Mouse (Mus musculus) limb, embryonic 15.5 days (tissue): ENCODE measurements around the gene Cycs. TPM values are rescaled to one million over a fixed set of nuclear protein-coding genes. Genes with fewer than 3 reads are reported as not detected.

Source experiments
- ATAC-seq: fragments of 200-750 bp; cut with Nextera tagmentation; 2 replicates; pipeline ENCODE4 v1.8.0; 2017; ENCODE audit warnings: low read depth, moderate TSS enrichment; ENCODE audit not compliant: insufficient number of reproducible peaks, low FRiP score, low TSS enrichment
- H3K27ac ChIP-seq: fragments of 300-500 bp; sonication (generic); 2 replicates; pipeline ENCODE4 v1.5.1; 2015; ENCODE audit warnings: moderate library complexity, mild to moderate bottlenecking, inconsistent platforms
- H3K27me3 ChIP-seq: fragments of 300-500 bp; sonication (generic); 2 replicates; pipeline ENCODE4 v1.6.1; 2015; ENCODE audit warnings: inconsistent platforms
- H3K36me3 ChIP-seq: fragments of 300-500 bp; sonication (generic); 2 replicates; pipeline ENCODE4 v1.6.1; 2015; ENCODE audit warnings: inconsistent platforms
- H3K4me1 ChIP-seq: fragments of 300-500 bp; sonication (generic); 2 replicates; pipeline ENCODE4 v1.6.1; 2015; ENCODE audit warnings: inconsistent platforms
- H3K4me2 ChIP-seq: fragments of 300-500 bp; sonication (generic); 2 replicates; pipeline ENCODE4 v1.6.1; 2015; ENCODE audit warnings: mild to moderate bottlenecking, inconsistent platforms
- H3K4me3 ChIP-seq: fragments of 300-500 bp; sonication (generic); 2 replicates; pipeline ENCODE4 v1.5.1; 2015; ENCODE audit warnings: mild to moderate bottlenecking, inconsistent platforms
- H3K9ac ChIP-seq: fragments of 300-500 bp; sonication (generic); 2 replicates; pipeline ENCODE4 v1.6.1; 2015; ENCODE audit warnings: inconsistent platforms
- H3K9me3 ChIP-seq: fragments of 300-500 bp; sonication (generic); 2 replicates; pipeline ENCODE4 v1.6.1; 2016; ENCODE audit warnings: inconsistent platforms
- WGBS: fragments of 180-500 bp; shearing (Covaris S2); methylation state at CpG from one replicate; pipeline ENCODE4 v1.1.7; 2015; 5-methylcytosine and 5-hydroxymethylcytosine counted together
- microRNA-seq: library from miRNA; unstranded; fragments of <30 nt; microRNA quantifications from one replicate; pipeline ENCODE4, GENCODE M21; 2016
- polyA plus RNA-seq: library from polyadenylated mRNA; unstranded; fragments of >200 nt; fragmentation: Nextera tagmentation; extraction: Ambion mirVana; gene quantifications from 2 replicates; pipeline ENCODE4 v1.2.1, GENCODE M21; 2015

The Cycs gene
- polyA plus RNA-seq, 1 experiment from 2014 or later: 51.4 TPM

DNA sequence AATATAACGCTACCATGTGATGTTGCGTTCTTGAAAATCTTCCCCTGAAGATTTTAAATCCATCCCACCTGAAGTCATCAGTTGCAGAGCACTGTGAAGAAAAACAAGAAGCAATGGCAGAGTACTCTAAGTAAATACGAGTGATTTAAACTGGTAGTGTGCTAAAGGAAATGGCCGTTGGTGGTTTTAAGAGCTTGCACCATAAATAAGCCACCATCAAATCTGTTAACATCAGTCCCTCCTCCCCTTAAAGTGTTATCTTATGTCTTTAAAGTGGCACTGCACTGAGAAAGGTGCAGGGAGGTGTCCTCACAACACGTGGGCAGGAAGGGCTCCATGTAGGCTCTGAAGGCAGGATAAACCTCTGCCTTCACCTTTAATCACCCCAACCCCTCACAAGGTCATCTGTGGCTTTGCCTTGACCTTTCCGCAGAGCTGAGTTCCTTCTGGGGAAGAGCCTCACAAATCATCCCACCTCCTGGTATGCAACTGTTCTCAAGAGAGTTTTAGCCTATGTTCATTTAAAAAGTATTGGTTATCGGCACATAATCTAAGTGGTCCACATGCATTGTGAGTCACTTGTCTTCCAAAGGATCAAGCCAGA is 44.7 kb downstream of the Cycs start:
- ATAC-seq: no peak
- WGBS: 61% methylated on average over 7 of the region's 7 CpGs
- H3K9ac ChIP-seq: no peak overlapping the region
- no peak overlapping the region for H3K4me2 ChIP-seq
- no peak overlapping the region for H3K4me3 ChIP-seq
- H3K27me3 ChIP-seq: no peaks in the 10 kb centered on the region
- no peak overlapping the region for H3K27ac ChIP-seq
- no peaks in the 10 kb centered on the region for H3K36me3 ChIP-seq
- no peaks in the 10 kb centered on the region for H3K4me1 ChIP-seq
- no peaks in the 10 kb centered on the region for H3K9me3 ChIP-seq

DNA sequence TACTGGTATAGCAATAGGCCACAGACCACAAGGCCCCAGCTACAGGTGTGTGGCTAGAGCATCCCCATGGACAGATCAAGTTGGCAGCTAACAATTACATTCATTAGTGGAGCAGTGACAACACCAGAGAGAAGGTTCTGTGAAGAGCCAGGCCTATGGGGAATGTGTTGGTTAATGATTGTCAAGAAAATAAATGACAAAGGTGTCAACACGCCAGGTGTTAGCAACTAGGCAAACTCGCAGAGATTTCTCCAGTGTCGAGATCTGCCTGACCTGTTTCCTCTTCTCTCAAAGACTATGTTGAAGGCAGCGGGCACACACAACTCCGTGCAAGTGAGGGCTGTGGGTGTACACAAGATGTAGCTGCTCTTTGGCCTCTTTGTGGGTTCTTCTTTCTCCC is 46.2 kb downstream of the Cycs start:
- no peak for ATAC-seq
- no peak overlapping the region for H3K4me2 ChIP-seq
- no peaks in the 10 kb centered on the region for H3K9me3 ChIP-seq
- no peaks in the 10 kb centered on the region for H3K27me3 ChIP-seq
- H3K9ac ChIP-seq: no peak overlapping the region
- H3K4me3 ChIP-seq: no peak overlapping the region
- no peaks in the 10 kb centered on the region for H3K36me3 ChIP-seq
- no peaks in the 10 kb centered on the region for H3K4me1 ChIP-seq
- no peak overlapping the region for H3K27ac ChIP-seq
- 82% methylated on average over 5 of the region's 5 CpGs for WGBS

DNA sequence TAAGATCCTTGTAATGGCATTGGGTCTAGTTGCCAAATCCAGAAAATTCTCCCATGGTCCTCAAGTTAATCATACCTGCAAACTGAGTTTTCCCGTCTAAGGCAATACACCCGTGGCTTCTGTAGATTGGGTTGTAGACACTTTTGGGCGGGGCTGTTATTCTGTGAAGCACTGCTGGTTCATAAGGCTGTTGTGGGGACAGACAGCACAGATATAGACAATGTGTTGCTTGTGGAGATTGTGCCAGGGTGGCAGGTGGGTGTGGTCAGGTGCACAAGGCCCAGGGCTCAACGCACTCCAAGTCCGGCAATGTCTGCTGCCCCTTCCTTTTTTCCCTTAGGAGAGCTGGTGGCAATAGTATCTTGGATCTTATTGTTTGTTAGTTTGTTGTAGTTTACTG is 48.0 kb downstream of the Cycs start:
- no peak overlapping the region for H3K4me3 ChIP-seq
- no peak overlapping the region for H3K9ac ChIP-seq
- no peak overlapping the region for H3K4me2 ChIP-seq
- H3K27me3 ChIP-seq: no peaks in the 10 kb centered on the region
- no peaks in the 10 kb centered on the region for H3K9me3 ChIP-seq
- H3K4me1 ChIP-seq: no peaks in the 10 kb centered on the region
- WGBS: 85% methylated on average over 5 of the region's 5 CpGs
- no peaks in the 10 kb centered on the region for H3K36me3 ChIP-seq
- H3K27ac ChIP-seq: no peak overlapping the region
- ATAC-seq: no peak

Small RNA genes lying within 50 kb of the gene (microRNA-seq; reads per million reads assigned to microRNA genes)
- gene Mir6371: not detected

Other genes starting within 250 kb of the Cycs start
- 12.8 and 13.9 TPM in 2 replicates for gene Osbpl3, start 110.3 kb downstream of the Cycs start, polyA plus RNA-seq
- gene 4921507P07Rik, start 30.1 kb upstream of the Cycs start, polyA plus RNA-seq: 0.14 and 0.52 TPM in 2 replicates
- not detected in 2 replicates for gene Npvf, start 87.9 kb upstream of the Cycs start, polyA plus RNA-seq